Mouse (Mus musculus): ENCODE data around the gene Chd8.

Chd8 gene

GRCm38 (mm10) chr14:52199412-52199811 is 58.2 kb downstream of the Chd8 start:
- no peak for DNase-seq (ENCODE audit: low read depth, low spot score)

- peak; percentile 49 for DNase-seq (ENCODE audit: low read depth, low spot score)
Observed at GRCm38 (mm10) chr14:52198141-52198540, 59.4 kb downstream of the Chd8 start.

- peak; percentile 91 for DNase-seq (ENCODE audit: low read depth, low spot score)
Observed at GRCm38 (mm10) chr14:52197156-52197878, 60.3 kb downstream of the Chd8 start, which contains the start of gene Supt16. Supt16 (minus strand) TSS chr14:52197416.

GRCm38 (mm10) chr14:52196230-52197155 is 61.1 kb downstream of the Chd8 start:
- peak; percentile 59 for DNase-seq (ENCODE audit: low read depth, low spot score)

- peak; percentile 89 for DNase-seq (ENCODE audit: low read depth, low spot score)
Observed at GRCm38 (mm10) chr14:52195691-52196090, 61.9 kb downstream of the Chd8 start.

GRCm38 (mm10) chr14:52190740-52191359 is 66.7 kb downstream of the Chd8 start:
- DNase-seq (ENCODE audit: low read depth, low spot score), result peak; percentile 73

- DNase-seq (ENCODE audit: low read depth, low spot score), result peak; percentile 66
Observed at GRCm38 (mm10) chr14:52189519-52189918, 68.1 kb downstream of the Chd8 start.

GRCm38 (mm10) chr14:52188788-52189187 is 68.8 kb downstream of the Chd8 start:
- DNase-seq (ENCODE audit: low read depth, low spot score), result no peak

- no peak for DNase-seq (ENCODE audit: low read depth, low spot score)
Observed at GRCm38 (mm10) chr14:52166571-52166970, 91.0 kb downstream of the Chd8 start.

- no peak for DNase-seq (ENCODE audit: low read depth, low spot score)
Observed at GRCm38 (mm10) chr14:52160911-52161310, 96.7 kb downstream of the Chd8 start.

GRCm38 (mm10) chr14:52155008-52155407 is 102.6 kb downstream of the Chd8 start:
- no peak for DNase-seq (ENCODE audit: low read depth, low spot score)

- no peak for DNase-seq (ENCODE audit: low read depth, low spot score)
Observed at GRCm38 (mm10) chr14:52152613-52153012, 105.0 kb downstream of the Chd8 start.

GRCm38 (mm10) chr14:52152179-52152578 is 105.4 kb downstream of the Chd8 start:
- no peak for DNase-seq (ENCODE audit: low read depth, low spot score)

GRCm38 (mm10) chr14:52149888-52150287 is 107.7 kb downstream of the Chd8 start:
- DNase-seq (ENCODE audit: low read depth, low spot score), result no peak

Data from 3T3-L1 (cell line).